Mouse (Mus musculus): ENCODE measurements around the gene Txndc2.
"Not testable (repeated sequence)": the region's sequence is repeated elsewhere in the genome, so short reads cannot be mapped to it uniquely, and the experiment has no call there.

The Txndc2 gene

DNA sequence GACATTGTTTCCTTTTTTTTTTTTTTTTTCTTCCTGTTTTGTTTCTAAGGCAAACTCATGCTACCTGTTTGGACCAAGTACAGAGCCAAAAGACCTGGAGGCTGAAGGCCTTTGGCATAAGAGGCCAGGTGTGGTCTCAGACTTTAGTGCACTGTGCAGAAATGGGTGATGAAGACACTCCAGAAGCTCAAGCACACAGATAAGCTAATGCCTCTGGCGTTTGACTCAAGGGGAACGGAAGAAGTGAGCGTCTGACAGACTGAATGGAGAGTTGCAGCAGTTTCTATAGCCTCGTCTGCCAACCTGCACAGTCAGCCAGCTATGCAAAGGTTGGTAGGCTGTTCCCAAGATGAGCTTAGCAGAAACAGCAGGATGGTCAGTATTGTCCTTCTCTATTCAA is 13.6 kb upstream of the Txndc2 start:
- no peak for DNase-seq

DNA sequence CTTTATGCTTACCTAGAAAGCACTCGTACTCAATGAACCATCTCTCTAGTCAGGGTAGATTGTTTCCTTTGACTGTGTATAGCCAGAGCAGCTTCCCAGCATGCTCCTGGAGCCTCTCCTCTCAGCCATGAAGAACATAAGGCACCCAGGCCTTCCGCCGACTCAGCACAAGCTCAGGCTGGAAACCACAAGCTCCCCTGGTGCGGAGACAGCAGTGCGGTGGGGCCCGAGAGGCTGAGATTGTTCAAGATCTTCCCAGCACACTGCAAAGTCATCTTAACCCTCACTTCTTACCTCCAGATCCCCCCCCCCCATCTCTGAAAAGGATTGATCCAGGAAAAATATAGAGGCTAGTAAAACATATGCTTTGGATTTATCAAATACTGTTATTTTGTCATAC is 8.6 kb upstream of the Txndc2 start:
- DNase-seq, result no peak

DNA sequence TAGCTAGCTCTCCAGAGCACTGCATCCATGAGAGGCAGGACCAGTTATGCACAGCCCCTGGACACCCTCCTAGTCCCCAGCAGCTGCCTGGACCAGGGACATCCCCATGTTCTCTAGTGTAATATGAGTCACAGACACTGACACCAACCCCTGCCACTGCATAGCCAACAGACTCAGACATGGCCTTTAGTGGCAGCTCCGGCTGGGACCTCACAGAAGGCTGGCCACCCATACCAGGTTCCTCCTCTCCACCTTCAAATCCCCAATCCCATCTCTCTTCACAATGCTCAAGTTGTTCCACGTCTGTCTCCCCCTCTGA is 7.2 kb upstream of the Txndc2 start:
- DNase-seq, result no peak

DNA sequence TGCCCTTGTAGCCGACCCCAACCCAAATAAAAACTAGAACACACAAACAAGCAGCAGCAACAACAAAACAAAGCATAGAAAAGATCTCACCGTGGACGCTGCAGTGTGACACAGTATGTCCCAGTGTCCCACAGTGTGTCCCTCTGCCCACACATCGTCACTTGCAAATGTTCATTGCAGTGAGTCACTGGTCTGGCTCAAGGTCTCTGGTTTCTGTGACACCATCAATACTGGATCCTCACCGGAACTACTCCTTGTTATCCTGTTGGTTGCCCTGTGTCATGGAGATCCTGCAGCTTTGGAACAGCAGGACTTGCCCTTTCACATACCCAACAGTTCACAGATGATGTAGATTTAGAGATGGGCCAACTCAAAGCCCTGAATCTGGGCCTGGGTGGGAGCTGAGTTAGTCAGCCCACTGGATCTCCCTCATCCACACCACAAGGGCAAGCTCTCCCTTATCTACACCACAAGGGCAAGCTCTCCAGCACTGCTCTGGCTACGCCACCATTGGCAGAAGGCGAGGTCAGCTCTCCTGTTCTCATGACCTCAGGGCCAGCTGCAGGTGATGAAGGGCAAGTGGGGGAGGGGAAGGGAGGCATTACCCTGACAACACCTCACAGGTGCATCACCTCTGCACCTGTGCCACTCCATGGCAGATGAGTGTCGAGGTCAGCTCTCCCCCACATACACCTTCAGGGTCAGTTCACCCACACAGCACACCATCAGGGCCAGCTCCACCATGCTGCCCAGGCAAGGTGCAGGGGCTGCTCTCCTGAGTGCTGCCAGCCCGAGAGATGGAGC is 6.6 kb upstream of the Txndc2 start:
- DNase-seq, result no peak

DNA sequence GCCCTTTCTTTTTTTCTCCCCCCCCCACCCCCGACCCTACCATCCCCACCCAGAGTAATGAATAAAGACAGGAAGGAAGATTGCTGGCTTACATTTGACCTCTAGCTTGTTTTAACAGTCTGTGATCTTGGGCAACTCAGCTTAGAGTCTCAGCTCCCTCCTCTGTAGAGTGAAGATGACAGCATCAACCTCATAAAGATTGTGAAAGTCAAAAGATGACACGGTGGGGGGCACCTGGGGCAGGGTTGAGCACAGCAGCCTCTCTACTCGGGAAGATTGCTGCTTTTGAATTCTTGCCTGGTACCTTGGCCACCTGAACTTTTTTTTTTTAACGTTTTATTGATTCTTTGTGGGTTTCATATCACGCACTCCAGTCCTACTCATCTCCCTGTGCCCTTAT is 6.0 kb upstream of the Txndc2 start:
- no peak for DNase-seq

DNA sequence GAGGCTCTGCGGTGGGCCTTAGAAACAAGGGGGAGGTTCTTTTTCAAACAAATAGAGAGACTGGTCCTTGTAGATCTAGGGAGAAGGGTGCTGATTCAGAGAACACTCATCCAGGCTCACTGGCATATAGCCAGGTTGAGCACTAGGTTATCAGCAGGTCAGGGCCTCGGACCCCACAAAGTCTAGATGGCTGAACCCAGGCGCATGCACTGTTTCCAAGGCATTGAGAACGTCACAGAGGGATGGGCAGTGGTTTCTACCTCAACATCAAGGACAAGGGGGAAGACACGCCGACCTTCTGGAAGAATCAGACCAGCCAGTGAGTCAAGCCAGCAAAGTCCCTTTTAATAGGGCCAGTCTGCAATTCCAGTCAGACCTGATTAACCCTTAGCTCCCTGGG is 5.3 kb upstream of the Txndc2 start:
- no peak for DNase-seq

DNA sequence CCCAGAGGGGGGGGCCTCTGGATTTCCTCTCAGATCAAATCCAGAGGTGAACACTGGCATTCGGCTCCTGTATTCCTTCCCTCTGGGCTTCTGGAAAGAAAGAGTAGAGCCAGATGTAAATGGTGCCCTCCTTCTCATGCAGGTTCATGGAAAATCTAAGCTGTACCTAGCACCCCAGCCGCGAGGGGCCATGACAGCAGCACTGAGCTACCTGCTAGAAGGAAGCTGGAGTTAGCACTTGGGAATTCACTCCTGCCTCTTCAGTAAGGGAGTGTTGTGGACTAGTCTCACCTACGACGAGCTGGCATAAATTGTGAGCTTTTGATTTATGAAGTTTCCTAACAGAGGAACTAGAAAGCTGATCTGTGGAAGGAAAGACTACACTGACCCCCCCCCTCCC is 1.6 kb upstream of the Txndc2 start:
- no peak for DNase-seq

DNA sequence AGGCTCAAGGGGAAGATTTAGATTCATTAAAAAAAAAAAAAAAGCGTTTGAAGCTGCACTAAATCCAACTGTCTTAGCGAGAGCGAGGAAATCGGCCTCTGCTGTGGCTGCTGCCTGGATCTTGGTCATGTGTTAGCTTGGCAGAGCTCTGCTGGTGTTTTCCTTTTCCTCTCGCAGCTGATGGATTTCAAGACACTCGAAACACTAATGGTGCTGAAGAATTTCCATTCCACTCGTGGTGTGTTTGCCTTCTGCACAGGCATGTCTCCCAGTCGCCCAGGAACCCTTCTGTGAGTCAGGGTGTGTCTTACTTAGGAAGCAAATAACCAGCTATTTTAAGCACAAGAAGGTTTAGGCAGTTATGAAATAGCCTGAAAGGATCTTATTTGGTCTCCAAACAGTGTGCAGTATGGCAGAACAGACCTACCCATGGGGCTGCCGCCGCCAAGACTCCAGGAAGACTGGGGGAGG is 1.1 kb upstream of the Txndc2 start:
- DNase-seq, result no peak

DNA sequence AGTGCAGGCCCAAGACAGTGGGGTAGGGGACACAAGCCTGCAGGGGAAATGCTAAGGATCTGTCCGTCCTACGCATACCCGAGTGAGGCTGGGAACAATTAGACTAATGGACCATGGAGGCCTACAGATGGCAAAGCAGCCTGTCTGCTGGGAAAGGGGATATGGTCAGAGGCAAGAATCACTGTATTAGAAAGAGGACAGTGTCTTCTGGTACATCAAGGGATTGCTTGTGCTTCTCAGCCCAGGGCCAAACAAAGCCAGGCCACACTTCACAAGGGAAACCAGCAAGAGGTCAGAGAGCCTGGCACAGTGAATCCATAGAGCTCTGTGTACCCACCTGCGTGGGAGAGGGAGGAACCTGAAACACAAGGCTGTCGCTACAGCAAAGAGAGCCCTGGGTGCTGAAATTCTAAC is 617 bp upstream of the Txndc2 start:
- DNase-seq, result no peak

DNA sequence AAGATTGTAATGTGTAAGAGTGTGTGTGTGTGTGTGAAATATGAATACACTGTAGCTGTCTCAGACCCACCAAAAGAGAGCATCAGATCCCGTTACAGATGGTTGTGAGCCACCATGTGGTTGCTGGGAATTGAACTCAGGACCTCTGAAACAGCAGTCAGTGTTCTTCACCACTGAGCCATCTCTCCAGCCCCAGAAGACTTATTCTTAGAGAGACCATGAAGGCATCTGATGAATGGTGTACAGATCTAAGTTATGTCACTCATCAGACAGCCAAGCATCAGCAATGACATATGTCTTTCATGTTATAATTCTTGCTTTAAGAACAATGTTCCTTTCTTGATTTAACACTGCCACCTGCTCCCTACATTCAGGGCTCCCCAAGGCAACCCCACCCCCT is 2.8 kb downstream of the Txndc2 start:
- no peak for DNase-seq

DNA sequence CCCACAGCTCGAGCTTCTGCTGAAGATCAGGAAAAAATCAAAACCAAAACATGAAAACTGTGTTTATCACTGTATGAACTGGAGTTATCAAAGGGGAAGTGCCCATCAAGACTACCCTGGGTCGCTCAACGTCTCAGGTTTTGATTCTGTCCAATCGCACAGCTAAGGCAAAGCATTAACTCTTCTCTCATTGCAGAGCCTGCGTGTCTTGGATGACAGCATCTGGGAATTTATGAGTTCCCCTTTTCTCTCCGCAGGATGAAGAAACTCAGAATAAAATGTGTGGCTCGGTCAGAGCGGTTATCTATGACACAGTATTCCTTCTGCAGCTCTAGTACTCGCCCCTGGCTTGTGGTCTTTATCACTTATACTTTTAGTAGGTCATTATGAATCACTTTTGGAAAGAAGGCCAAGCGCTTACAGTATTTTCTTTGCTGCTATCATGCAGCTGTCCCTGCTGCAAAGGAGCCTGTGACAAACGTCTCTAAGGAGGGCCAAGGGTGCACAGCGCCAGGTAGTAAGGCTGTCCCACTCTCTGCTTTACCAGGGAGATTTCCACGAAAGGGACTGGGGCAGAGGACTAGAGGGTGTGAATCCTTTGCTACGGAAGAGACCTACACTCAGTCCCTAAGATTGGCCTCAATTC is 6.1 kb downstream of the Txndc2 start:
- no peak for DNase-seq

DNA sequence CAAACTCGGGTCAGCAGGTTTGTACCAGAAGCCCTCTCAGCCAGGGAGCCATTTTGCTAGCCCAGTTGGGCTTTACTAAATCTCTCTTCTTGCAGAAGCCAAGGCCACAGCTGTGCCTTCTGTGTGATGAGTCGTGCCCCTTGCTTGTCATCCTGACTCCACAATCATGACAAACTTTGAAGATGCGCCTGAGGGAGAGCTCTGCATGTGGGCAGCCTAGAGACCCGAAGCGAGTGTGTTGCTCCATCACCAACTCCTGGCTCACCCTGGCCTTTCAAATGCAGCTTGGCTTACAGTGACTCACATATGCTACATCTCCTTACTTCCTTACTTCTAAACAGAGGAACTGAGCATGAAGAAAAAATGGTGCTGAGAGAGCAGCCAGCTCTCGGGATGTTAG is 12.0 kb downstream of the Txndc2 start:
- DNase-seq, result no peak

DNA sequence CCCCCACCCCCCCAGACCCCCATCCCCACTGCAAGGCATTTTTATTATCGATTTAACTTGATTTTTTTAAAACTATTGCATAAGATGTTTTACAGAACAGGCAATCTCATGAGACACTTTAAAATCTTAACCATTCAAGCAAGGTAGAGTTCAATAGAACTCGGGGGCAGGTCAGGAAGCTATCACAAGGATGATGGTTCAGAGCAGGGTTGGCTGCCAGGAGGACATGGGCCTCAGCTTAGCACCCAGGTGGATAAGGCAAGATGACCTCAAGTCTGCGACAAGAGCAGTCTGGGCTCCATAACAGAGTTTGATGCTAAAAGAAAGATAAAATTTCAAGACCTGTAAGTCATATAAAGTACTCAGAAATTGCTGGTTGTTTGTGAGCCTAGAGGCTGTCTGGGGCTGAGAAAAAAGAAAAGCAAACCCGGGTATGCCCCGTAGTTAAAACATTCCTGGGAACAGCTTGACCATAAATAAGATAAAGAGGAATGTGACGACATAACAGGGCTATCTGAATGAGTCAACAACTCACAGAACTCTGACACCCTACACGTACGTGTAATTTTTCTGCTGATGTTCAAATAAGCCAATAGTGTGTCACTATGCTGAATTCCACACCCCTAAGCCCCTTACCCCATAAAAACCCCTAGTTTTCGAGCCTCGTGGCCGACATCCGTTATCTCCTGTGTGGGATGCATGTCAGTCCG is 13.0 kb downstream of the Txndc2 start:
- DNase-seq, result not testable (repeated sequence)

DNA sequence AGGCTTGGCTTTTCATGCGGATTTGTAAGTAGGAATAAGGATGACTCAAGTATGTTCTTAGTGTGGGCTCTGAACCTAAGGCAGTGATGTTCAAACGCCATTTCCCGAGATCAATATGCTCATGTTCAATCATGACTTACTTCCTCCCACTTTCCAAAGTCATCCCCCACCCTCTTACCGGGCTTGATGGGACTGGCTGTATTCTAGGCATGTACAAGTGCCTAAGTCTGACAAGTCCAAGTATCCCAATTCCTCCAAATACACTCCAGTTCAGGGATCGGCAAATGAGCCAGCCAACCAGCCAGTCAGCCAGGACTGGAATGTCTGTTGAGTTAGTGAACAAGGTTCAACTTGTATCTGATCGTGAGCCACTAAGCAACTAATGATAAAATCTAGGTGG is 15.7 kb downstream of the Txndc2 start:
- DNase-seq, result no peak

DNA sequence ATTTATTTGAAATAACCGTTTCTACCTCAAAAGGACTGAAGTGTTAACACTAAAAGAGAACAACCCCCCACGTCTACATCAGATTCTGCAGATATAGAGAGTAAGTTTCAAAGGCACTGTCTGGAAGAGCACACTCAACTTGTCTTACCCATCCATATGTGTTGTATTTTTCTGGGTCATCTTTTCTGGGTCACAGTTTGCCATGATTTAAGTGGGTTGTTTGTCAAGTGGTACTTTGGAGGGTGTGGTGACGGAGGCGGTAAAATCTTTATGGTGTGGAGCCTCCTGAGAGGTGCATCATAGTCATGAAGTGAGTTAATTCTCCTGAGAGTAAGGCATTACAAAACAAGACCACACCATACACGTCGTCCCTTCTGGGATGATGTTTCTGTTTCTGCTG is 16.4 kb downstream of the Txndc2 start:
- DNase-seq, result no peak

DNA sequence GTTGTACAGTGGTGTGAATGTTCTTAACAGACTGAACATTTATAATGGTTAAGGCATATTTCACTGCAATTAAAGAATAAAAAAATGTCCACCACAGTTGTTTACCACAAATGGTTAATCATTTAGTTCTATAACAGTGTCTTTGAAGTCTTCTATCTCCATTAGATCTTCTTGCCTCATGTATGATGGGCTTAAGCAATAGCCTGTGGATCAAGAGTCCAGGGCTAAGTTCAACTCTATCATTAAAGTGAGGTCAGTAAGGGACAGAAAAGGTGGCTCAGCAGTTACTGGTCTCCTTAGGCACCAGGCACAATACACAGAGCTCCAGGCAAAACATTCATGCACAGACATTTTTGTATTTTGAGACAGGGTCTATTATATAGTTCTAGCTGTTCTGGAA is 18.8 kb downstream of the Txndc2 start:
- no peak for DNase-seq

DNA sequence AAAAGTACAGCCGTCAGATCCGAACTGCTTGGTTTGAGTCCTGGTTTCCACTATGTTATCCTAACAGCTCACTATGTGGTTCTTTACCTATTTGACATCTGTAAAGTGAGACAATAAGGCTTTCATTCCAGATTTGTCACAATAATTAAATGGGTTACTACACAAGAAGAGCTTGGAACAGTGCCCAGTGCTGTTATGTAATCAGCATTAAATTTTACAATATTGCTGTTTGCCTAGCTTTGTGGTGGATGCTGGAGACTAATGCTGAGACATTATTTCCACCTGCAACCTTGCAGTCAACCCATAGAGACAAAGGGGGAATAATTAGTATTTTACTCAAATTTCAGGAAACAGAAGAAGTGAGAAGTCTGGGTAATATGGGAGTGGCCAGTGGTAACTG is 23.5 kb downstream of the Txndc2 start:
- no peak for DNase-seq

DNA sequence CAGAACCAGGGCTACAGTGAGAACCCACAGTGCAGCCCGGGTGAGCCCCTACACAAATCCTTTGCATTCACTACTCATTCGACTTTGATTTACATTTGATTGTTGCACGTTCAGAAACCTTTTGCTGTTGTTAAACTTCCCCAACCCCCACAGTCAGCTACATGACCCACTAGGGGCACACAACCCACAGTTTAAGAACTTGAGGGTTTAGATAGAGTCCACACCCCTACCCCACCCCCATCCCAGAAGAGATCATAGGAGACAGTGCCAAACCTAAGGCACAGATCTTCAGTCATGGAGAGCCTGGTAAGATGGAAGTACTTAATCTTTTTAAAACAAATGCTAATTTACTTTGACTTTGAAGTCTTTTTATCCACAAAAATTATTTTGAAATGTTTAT is 26.3 kb downstream of the Txndc2 start:
- DNase-seq, result no peak

DNA sequence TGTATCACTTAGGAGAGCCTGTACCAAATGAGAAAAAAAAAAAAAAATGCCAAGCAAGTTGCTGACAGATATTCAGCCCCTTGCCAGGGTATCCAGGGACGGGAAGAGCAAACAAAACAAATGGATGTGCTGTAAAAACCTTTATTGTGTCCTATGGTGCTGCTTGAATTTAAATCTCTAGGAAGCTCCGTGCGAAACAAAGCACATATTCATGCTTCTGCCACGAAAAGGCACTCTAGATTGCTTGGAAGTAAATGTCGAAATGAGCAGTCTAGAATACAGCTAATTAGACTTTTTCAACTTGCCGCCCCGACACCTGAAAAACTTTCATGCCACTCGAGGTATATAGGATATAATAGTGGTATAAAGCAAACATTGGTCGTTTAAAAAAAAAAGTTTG is 27.5 kb downstream of the Txndc2 start:
- no peak for DNase-seq

DNA sequence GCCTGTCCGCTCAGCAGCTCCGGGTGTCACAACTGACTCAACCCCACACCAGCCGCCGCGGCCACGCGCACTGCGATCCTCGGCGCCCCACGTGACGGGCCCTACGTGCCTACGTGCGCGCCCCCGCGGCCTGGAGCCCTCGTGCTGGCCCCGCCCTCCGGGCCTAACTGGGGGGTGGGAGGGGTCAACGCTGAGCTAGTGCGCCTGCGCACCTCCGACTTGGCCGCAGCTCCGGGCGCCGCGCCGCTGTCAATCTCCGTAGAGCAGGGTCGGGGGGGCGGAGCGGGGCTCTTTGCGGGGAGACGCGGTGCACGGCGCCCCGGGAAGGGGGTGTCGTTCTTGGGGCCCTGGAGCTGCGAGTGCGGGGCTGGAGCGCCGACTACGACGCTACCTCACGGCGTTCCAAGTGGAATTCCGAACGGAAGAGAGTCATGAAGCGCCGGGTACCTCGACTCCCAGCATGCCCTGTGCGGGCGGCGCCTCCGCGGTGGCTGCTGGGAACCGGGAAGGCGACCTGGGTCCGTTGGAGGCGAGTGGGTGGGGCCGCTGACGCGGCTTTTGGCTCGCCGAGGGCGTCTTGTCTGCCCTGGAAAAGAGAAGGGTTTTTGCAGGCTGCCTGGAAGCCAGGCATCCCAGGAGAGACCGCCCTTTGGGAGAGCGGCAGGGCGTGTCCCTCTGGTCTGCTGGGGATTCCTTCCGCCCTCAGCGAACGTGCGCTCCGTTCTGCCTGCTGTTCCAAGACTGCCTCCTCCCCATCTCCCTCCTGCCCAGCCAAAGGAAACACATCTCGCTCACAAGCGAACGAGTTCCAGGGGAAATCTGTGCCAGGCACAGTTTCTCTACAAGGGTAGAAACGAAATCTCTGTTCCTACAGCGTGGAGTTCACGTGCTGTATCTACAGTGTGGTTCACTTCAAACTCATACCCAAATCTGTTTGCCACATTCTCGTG is 28.2 kb downstream of the Txndc2 start, which contains the start of gene Vapa:
Gene Vapa, minus strand, starts transcription at position 93 of the 950 bp plus-strand sequence.
- DNase-seq, result peak; percentile 99

DNA sequence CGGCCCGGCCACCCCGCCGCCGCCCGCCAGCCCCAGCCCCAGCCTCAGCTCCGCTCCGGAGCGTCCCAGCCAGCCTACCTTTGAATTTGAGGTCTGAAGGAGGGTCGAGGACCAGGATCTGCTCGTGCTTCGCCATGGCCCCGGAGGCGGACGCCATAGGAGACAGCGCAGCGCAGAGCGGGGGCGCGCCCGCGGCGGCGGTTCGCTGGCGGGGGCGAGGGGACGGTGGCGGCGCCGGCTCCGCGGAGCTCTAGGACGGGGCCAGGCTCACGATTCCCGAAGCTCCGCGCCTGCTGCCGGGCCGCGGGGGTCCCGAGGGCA is 28.9 kb downstream of the Txndc2 start:
- no peak for DNase-seq

DNA sequence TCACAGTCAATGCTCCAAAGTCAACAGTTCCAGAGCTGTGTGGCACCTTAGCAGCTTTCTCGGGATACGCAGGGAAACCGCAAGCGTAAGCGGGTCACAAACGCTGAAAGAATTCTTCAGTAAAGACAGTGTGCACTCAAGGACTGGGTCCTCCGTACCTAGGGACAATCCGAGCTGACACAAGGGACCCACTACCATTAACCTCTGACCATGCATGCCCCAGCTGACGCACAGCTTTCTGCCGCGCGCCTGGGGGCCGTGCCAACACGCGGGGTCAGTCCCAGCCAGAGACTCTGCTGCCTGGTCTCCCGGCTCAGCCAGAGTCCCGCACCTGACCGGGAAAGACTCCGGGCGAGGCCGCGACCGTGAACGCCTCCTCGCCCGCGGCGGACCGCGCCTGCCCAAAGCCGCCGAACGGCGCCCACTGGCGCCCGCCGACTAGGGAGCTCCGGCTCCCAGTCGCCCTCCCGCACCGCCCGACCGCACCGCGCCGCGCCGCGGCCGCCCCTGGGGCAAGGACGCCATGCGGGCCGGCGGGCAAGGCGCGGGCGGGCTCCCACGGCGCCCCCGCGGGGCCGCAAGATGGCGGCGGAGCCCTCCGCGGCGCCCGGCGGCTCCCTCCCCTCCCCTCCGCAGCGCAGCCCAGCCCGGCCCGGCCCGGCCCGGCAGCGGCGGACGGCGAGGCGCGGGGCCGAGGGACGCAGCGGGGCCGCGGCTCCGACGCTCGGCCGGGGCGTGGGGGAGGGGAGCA is 29.4 kb downstream of the Txndc2 start:
- peak; percentile 39 to 63 for DNase-seq
